10 mouse cellular contexts compared by ENCODE assay signal in genomic region chr8:4675191-4676003, GRCm38 (mm10).
A peak's percentile ranks its signal among the peaks of the same experiment; 100 is the strongest.
DNase-seq lines count a peak whose midpoint lies in the region; TF ChIP-seq lines count a peak whose summit lies in the region.
"Had no signal": no experiment of that assay in that cellular context is flagged by ENCODE, and none has a peak within 500 bp of the region (broad histone marks: within the 10 kb centered on the region; RNA-seq: fewer than 3 reads in every experiment).

No protein-coding gene starts in this region.

- intact Hi-C loops in heart, adult 2 months (cut with DNase I), result loop anchor here (2.0 to 5.0 kb wide), 5 partner anchors 63 to 508 kb away; partner anchors contain the start of genes Cers4, Evi5l, Gm49320 and Map2k7

- TF ChIP-seq CTCF in heart, adult 2 months (IDR thresholded peaks at IDR 0.05), result no peak
- no peak for TF ChIP-seq CTCF in kidney, adult 2 months (conservative IDR thresholded peaks at IDR 0.05; ENCODE audit: insufficient read depth, insufficient read length, low read depth, low read length)

- H3K4me3 ChIP-seq in heart, adult 2 months, result no peak overlapping the region
- no peak overlapping the region for H3K4me3 ChIP-seq in kidney, adult 2 months (ENCODE audit: insufficient read depth, low read depth, low read length)
- H3K4me3 ChIP-seq: heart, embryonic 10.5 days had no signal

- no peaks in the 10 kb centered on the region for H3K36me3 ChIP-seq in heart, adult 2 months (ENCODE audit: control insufficient read depth, insufficient read depth, low read length)
- H3K36me3 ChIP-seq in kidney, adult 2 months (ENCODE audit: control insufficient read depth, insufficient read depth, low read length), result no peaks in the 10 kb centered on the region
- H3K36me3 ChIP-seq: heart, embryonic 10.5 days; midbrain, embryonic 10.5 days had no signal

- TF ChIP-seq POLR2A in heart, adult 2 months (IDR thresholded peaks at IDR 0.05; ENCODE audit: insufficient read depth, low read depth, low read length), result no peak
- TF ChIP-seq POLR2A in kidney, adult 2 months (IDR thresholded peaks at IDR 0.05; ENCODE audit: low read depth, low read length), result no peak

- no peaks in the 10 kb centered on the region for H3K27me3 ChIP-seq in heart, adult 2 months (ENCODE audit: control insufficient read depth, insufficient read depth, low read length)
- H3K27me3 ChIP-seq in kidney, adult 2 months (replicated peaks; ENCODE audit: control insufficient read depth, insufficient read depth, low read length), result no peaks in the 10 kb centered on the region

- H3K9ac ChIP-seq in heart, adult 2 months (ENCODE audit: low read depth, low read length), result no peak overlapping the region

- TF ChIP-seq EP300 in heart, adult 2 months (IDR thresholded peaks at IDR 0.05; ENCODE audit: insufficient read depth, low read depth, low read length), result no peak

- DNase-seq in heart, adult 11 months, result peak; percentile 87
- no peak for DNase-seq in heart, adult 2 months
- DNase-seq in thymus, postnatal 4 days, result peak; percentile 13
- no peak for DNase-seq in thymus, postnatal 25 days
- peak; percentile 11 to 26 for DNase-seq in cerebellum, adult 18-20 months
- peak; percentile 41 for DNase-seq in testis, postnatal 10 days (ENCODE audit: low spot score)
- DNase-seq in kidney, adult 2 months, result no peak
- DNase-seq in spleen, postnatal 36 days (ENCODE audit: low spot score in 2 of 2), result no peak

- no peaks in the 10 kb centered on the region for H3K79me2 ChIP-seq in heart, adult 2 months (replicated peaks; ENCODE audit: control insufficient read depth, insufficient read depth, low read length)

- H3K27ac ChIP-seq in heart, adult 2 months, result no peak overlapping the region
- no peak overlapping the region for H3K27ac ChIP-seq in kidney, adult 2 months (ENCODE audit: insufficient read depth, low read depth, low read length)
- H3K27ac ChIP-seq: heart, embryonic 10.5 days; midbrain, embryonic 10.5 days had no signal

- WGBS in heart, adult 2 months, result 80% methylated on average over 17 of the region's 17 CpGs
- WGBS in kidney, adult 2 months, result 88% methylated on average over 17 of the region's 17 CpGs

- H3K4me1 ChIP-seq in heart, adult 2 months (ENCODE audit: control insufficient read depth, insufficient read depth, low read length), result no peaks in the 10 kb centered on the region
- no peaks in the 10 kb centered on the region for H3K4me1 ChIP-seq in kidney, adult 2 months (ENCODE audit: control insufficient read depth, insufficient read depth, low read length)
- H3K4me1 ChIP-seq: heart, embryonic 10.5 days had no signal

Comparison
In these comparisons a context has a peak if more than half of its experiments do, and no peak if none do; other contexts are left out.
1. DNase-seq: peak in heart, adult 11 months (single experiment), thymus, postnatal 4 days (single experiment), cerebellum, adult 18-20 months (2 of 2) and testis, postnatal 10 days (single experiment); none in heart, adult 2 months (0 of 2), thymus, postnatal 25 days (single experiment), kidney, adult 2 months (single experiment) and spleen, postnatal 36 days (0 of 2).